Comparison of ENCODE assay signal across 9 mouse cellular contexts in genomic region chr13:89634137-89634683, GRCm38 (mm10).
DNase-seq lines count a peak whose midpoint lies in the region; ATAC-seq and TF ChIP-seq lines count a peak whose summit lies in the region.
"Had no signal": no experiment of that assay in that cellular context is flagged by ENCODE, and none has a peak within 500 bp of the region (broad histone marks: within the 10 kb centered on the region; RNA-seq: fewer than 3 reads in every experiment).

No protein-coding gene starts in this region.

- H3K4me1 ChIP-seq in heart, postnatal 0 days (ENCODE audit: control insufficient read depth, insufficient read depth): no peaks in the 10 kb centered on the region
- no peaks in the 10 kb centered on the region for H3K4me1 ChIP-seq in heart, embryonic 12.5 days (replicated peaks)
- H3K4me1 ChIP-seq in MEL (ENCODE audit: control insufficient read depth in 1 of 2, insufficient read depth in 2 of 2, low read length in 2 of 2): no peaks in the 10 kb centered on the region
- no peaks in the 10 kb centered on the region for H3K4me1 ChIP-seq in embryonic facial prominence, embryonic 11.5 days (ENCODE audit: control insufficient read depth, insufficient read depth, low read length)
- H3K4me1 ChIP-seq in midbrain, postnatal 0 days (ENCODE audit: insufficient read depth, low read length): no peaks in the 10 kb centered on the region

- H3K27me3 ChIP-seq in heart, postnatal 0 days (ENCODE audit: control insufficient read depth, insufficient read depth, low read length): no peaks in the 10 kb centered on the region
- no peaks in the 10 kb centered on the region for H3K27me3 ChIP-seq in heart, embryonic 12.5 days (replicated peaks)
- H3K27me3 ChIP-seq in MEL (ENCODE audit: control insufficient read depth in 1 of 2, insufficient read depth in 2 of 2, low read length in 2 of 2): no peaks in the 10 kb centered on the region
- no peaks in the 10 kb centered on the region for H3K27me3 ChIP-seq in embryonic facial prominence, embryonic 11.5 days (ENCODE audit: control insufficient read depth, insufficient read depth, low read length)
- no peaks in the 10 kb centered on the region for H3K27me3 ChIP-seq in midbrain, postnatal 0 days (ENCODE audit: insufficient read depth, low read length)

- no peak overlapping the region for H3K9ac ChIP-seq in heart, postnatal 0 days (replicated peaks; ENCODE audit: low read depth, low read length)
- no peak overlapping the region for H3K9ac ChIP-seq in heart, embryonic 12.5 days
- no peak overlapping the region for H3K9ac ChIP-seq in MEL (ENCODE audit: control insufficient read depth, low read depth, low read length, poor library complexity, severe bottlenecking)
- H3K9ac ChIP-seq in embryonic facial prominence, embryonic 11.5 days (replicated peaks; ENCODE audit: low read length): no peak overlapping the region
- no peak overlapping the region for H3K9ac ChIP-seq in midbrain, postnatal 0 days (replicated peaks; ENCODE audit: low read length, poor library complexity, severe bottlenecking)

- WGBS in heart, postnatal 0 days: 26% methylated on average over 4 of the region's 4 CpGs
- WGBS in heart, embryonic 12.5 days: 28% methylated on average over 4 of the region's 4 CpGs
- 31% methylated on average over 4 of the region's 4 CpGs for WGBS in embryonic facial prominence, embryonic 11.5 days
- WGBS in midbrain, postnatal 0 days: 28% methylated on average over 4 of the region's 4 CpGs

- ATAC-seq in heart, postnatal 0 days (ENCODE audit: insufficient read depth, low read depth): no peak
- ATAC-seq in heart, embryonic 12.5 days (ENCODE audit: insufficient number of reproducible peaks, low FRiP score): no peak
- ATAC-seq in embryonic facial prominence, embryonic 11.5 days (replicated peaks; ENCODE audit: insufficient number of reproducible peaks, low FRiP score, low TSS enrichment, low read depth): no peak
- ATAC-seq in midbrain, postnatal 0 days (ENCODE audit: low FRiP score): 0 out of 2 replicates have a peak, but pooled peaks have one; percentile 34

- TF ChIP-seq RAD21 in MEL (IDR thresholded peaks at IDR 0.05; ENCODE audit: low read depth, low read length): peak; percentile 66

- DNase-seq in heart, postnatal 0 days (ENCODE audit: low spot score): peak; percentile 70
- DNase-seq in 3T3-L1 (ENCODE audit: low read depth, low spot score): peak; percentile 80
- DNase-seq in MEL (ENCODE audit: low read depth, low spot score): peak; percentile 66
- DNase-seq in embryonic facial prominence, embryonic 11.5 days (ENCODE audit: low spot score): peak; percentile 73
- DNase-seq in kidney, postnatal 10 days: peak; percentile 24
- peak; percentile 79 for DNase-seq in midbrain, postnatal 0 days (ENCODE audit: low spot score)
- DNase-seq in natural killer cell, adult 2 months (ENCODE audit: low spot score in 2 of 2): no peak

- no peak for TF ChIP-seq EP300 in heart, postnatal 0 days (IDR thresholded peaks at IDR 0.05; ENCODE audit: low read depth)
- TF ChIP-seq EP300 in MEL (IDR thresholded peaks at IDR 0.05; ENCODE audit: low read depth in 1 of 2, low read length in 2 of 2): no peak

- no peaks in the 10 kb centered on the region for H3K36me3 ChIP-seq in heart, postnatal 0 days (replicated peaks; ENCODE audit: control insufficient read depth, insufficient read depth, low read length)
- H3K36me3 ChIP-seq in heart, embryonic 12.5 days: no peaks in the 10 kb centered on the region
- no peaks in the 10 kb centered on the region for H3K36me3 ChIP-seq in MEL (ENCODE audit: control insufficient read depth in 1 of 2, insufficient read depth in 2 of 2, low read length in 2 of 2)
- H3K36me3 ChIP-seq in embryonic facial prominence, embryonic 11.5 days (replicated peaks; ENCODE audit: control insufficient read depth, insufficient read depth, low read depth, low read length): no peaks in the 10 kb centered on the region
- H3K36me3 ChIP-seq in midbrain, postnatal 0 days (ENCODE audit: insufficient read depth, low read length): no peaks in the 10 kb centered on the region

- TF ChIP-seq CTCF in heart, postnatal 0 days (IDR thresholded peaks at IDR 0.05; ENCODE audit: low read depth): peak; percentile 81
- TF ChIP-seq CTCF in MEL (IDR thresholded peaks at IDR 0.05 in 2 of 3, conservative IDR thresholded peaks at IDR 0.05 in 1 of 3; ENCODE audit: control insufficient read depth in 1 of 3, insufficient read depth in 1 of 3, low read depth in 2 of 3, low read length in 3 of 3, poor library complexity in 1 of 3, severe bottlenecking in 1 of 3): peak; percentile 39 to 73 (median 70)
- TF ChIP-seq CTCF in midbrain, postnatal 0 days (IDR thresholded peaks at IDR 0.05): peak; percentile 87

- no peaks in the 10 kb centered on the region for H3K79me2 ChIP-seq in MEL (ENCODE audit: control insufficient read depth, insufficient read depth, low read length, poor library complexity)

- H3K9me3 ChIP-seq in heart, postnatal 0 days (replicated peaks; ENCODE audit: control insufficient read depth, low read length): no peaks in the 10 kb centered on the region
- no peaks in the 10 kb centered on the region for H3K9me3 ChIP-seq in heart, embryonic 12.5 days (replicated peaks)
- H3K9me3 ChIP-seq in MEL (replicated peaks; ENCODE audit: insufficient read depth, low read length): no peaks in the 10 kb centered on the region
- no peaks in the 10 kb centered on the region for H3K9me3 ChIP-seq in embryonic facial prominence, embryonic 11.5 days (replicated peaks; ENCODE audit: control insufficient read depth, low read length)
- H3K9me3 ChIP-seq in midbrain, postnatal 0 days (ENCODE audit: low read length): no peaks in the 10 kb centered on the region

- no peak overlapping the region for H3K4me3 ChIP-seq in heart, postnatal 0 days (ENCODE audit: low read depth, low read length)
- H3K4me3 ChIP-seq in heart, embryonic 12.5 days: no peak overlapping the region
- H3K4me3 ChIP-seq in MEL (ENCODE audit: control insufficient read depth in 1 of 2, insufficient read depth in 1 of 2, low read depth in 2 of 2, low read length in 2 of 2): no peak overlapping the region
- no peak overlapping the region for H3K4me3 ChIP-seq in embryonic facial prominence, embryonic 11.5 days (ENCODE audit: low read depth, low read length)
- H3K4me3 ChIP-seq in midbrain, postnatal 0 days (ENCODE audit: low read depth, low read length): no peak overlapping the region

- no peak for TF ChIP-seq POLR2A in MEL (IDR thresholded peaks at IDR 0.05; ENCODE audit: control insufficient read depth in 1 of 2, insufficient read depth in 1 of 2, low read depth in 1 of 2, low read length in 2 of 2, poor library complexity in 1 of 2)

- H3K4me2 ChIP-seq in heart, postnatal 0 days (ENCODE audit: low read depth, low read length): no peak overlapping the region
- H3K4me2 ChIP-seq in heart, embryonic 12.5 days: no peak overlapping the region
- H3K4me2 ChIP-seq in embryonic facial prominence, embryonic 11.5 days (ENCODE audit: low read depth, low read length): no peak overlapping the region
- no peak overlapping the region for H3K4me2 ChIP-seq in midbrain, postnatal 0 days (ENCODE audit: low read depth, low read length, poor library complexity, severe bottlenecking)

- H3K27ac ChIP-seq in heart, postnatal 0 days (ENCODE audit: low read depth): no peak overlapping the region
- no peak overlapping the region for H3K27ac ChIP-seq in heart, embryonic 12.5 days (ENCODE audit: poor library complexity, severe bottlenecking)
- H3K27ac ChIP-seq in MEL (ENCODE audit: control insufficient read depth, low read depth, low read length): no peak overlapping the region
- H3K27ac ChIP-seq in embryonic facial prominence, embryonic 11.5 days (replicated peaks; ENCODE audit: low read depth, low read length): no peak overlapping the region
- H3K27ac ChIP-seq in midbrain, postnatal 0 days (ENCODE audit: low read depth, low read length): no peak overlapping the region
- H3K27ac ChIP-seq: macrophage had no signal

TF ChIP-seq in MEL, 35 proteins besides CTCF, POLR2A, EP300 and RAD21:
- no peak for TF ChIP-seq TCF12 (IDR thresholded peaks at IDR 0.05; ENCODE audit: low read depth, low read length)
- TF ChIP-seq BHLHE40 (IDR thresholded peaks at IDR 0.05; ENCODE audit: borderline replicate concordance, low read depth, low read length): no peak
- TF ChIP-seq RCOR1 (IDR thresholded peaks at IDR 0.05; ENCODE audit: low read depth, low read length): peak; percentile 74
- TF ChIP-seq MAZ (IDR thresholded peaks at IDR 0.05; ENCODE audit: low read depth, low read length): no peak
- no peak for TF ChIP-seq TBP (IDR thresholded peaks at IDR 0.05; ENCODE audit: low read depth, low read length)
- no peak for TF ChIP-seq CHD1 (IDR thresholded peaks at IDR 0.05; ENCODE audit: low read depth, low read length)
- TF ChIP-seq SMC3 (IDR thresholded peaks at IDR 0.05; ENCODE audit: low read depth, low read length): peak; percentile 75
- no peak for TF ChIP-seq SIN3A (IDR thresholded peaks at IDR 0.05; ENCODE audit: low read length)
- no peak for TF ChIP-seq KAT2A (conservative IDR thresholded peaks at IDR 0.05; ENCODE audit: low read depth, low read length)
- peak; percentile 56 for TF ChIP-seq ZC3H11A (IDR thresholded peaks at IDR 0.05; ENCODE audit: low read depth, low read length)
- no peak for TF ChIP-seq POLR2AphosphoS5 (IDR thresholded peaks at IDR 0.05; ENCODE audit: borderline replicate concordance, low read depth, low read length)
- TF ChIP-seq NRF1 (IDR thresholded peaks at IDR 0.05; ENCODE audit: insufficient read depth, low read depth, low read length, poor library complexity, severe bottlenecking): no peak
- no peak for TF ChIP-seq MAFK (IDR thresholded peaks at IDR 0.05; ENCODE audit: borderline replicate concordance, low read depth, low read length)
TF ChIP-seq in MEL: peak in this region for 3.

Comparison
In these comparisons a context has a peak if more than half of its experiments do, and no peak if none do; other contexts are left out.
1. DNase-seq: peak in heart, postnatal 0 days (single experiment), 3T3-L1 (single experiment), MEL (single experiment), embryonic facial prominence, embryonic 11.5 days (single experiment), kidney, postnatal 10 days (single experiment) and midbrain, postnatal 0 days (single experiment); none in natural killer cell, adult 2 months (0 of 2).
2. Peak in every context shown above with its lines, with median percentiles within 50 percentile points of each other: CTCF ChIP-seq.